Mouse (Mus musculus): ENCODE results near the gene Ppp1r12a.

GRCm38 (mm10) chr10:108184763-108185162 lies 22.8 kb downstream of the Ppp1r12a start:
- no peak for TF ChIP-seq POLR2A (IDR thresholded peaks at IDR 0.05; ENCODE audit: extremely low read depth, insufficient read depth, low read length)
- TF ChIP-seq CTCF (IDR thresholded peaks at IDR 0.05; ENCODE audit: extremely low read depth, insufficient read depth, low read length), result no peak
